In the genomic region with DNA sequence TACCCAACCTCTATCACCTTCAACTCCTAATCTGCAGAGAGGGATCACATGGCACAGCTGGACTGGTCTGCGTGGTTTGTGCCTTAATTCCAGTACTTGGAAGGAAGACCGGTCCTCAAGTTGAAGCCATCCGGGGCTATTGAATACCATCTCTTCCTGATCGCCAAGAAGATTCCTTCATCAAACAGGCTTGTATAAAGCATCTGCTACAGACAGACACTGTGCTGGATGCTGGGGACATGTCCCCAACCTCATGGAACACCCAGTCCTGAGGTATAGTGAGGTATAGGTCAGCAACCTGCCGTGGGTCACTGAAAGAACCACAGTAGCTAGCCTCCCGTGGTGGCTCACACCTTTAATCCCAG, we compare ENCODE assay signal across 18 mouse cellular contexts. TPM values are rescaled to one million over a fixed set of nuclear protein-coding genes. Genes with fewer than 3 reads are reported as not detected.
A peak's percentile ranks its signal among the peaks of the same experiment; 100 is the strongest.
DNase-seq lines count a peak whose midpoint lies in the region; ATAC-seq and TF ChIP-seq lines count a peak whose summit lies in the region.
"Had no signal": no experiment of that assay in that cellular context is flagged by ENCODE, and none has a peak within 500 bp of the region (broad histone marks: within the 10 kb centered on the region; RNA-seq: fewer than 3 reads in every experiment).

No protein-coding gene starts in this region.

- H3K4me2 ChIP-seq in heart, postnatal 0 days (ENCODE audit: low read depth, low read length), result no peak overlapping the region
- H3K4me2 ChIP-seq in lung, embryonic 15.5 days, result peak overlapping the region; percentile 31; the same call in 1 of the 2 replicates
- H3K4me2 ChIP-seq: limb, embryonic 15.5 days had no signal

- TF ChIP-seq EP300 in heart, postnatal 0 days (IDR thresholded peaks at IDR 0.05; ENCODE audit: low read depth), result no peak

- TF ChIP-seq CTCF in heart, postnatal 0 days (IDR thresholded peaks at IDR 0.05; ENCODE audit: low read depth), result no peak

- no peaks in the 10 kb centered on the region for H3K36me3 ChIP-seq in heart, postnatal 0 days (replicated peaks; ENCODE audit: control insufficient read depth, insufficient read depth, low read length)
- no peaks in the 10 kb centered on the region for H3K36me3 ChIP-seq in lung, embryonic 15.5 days
- H3K36me3 ChIP-seq in embryonic facial prominence, embryonic 10.5 days (replicated peaks), result no peaks in the 10 kb centered on the region
- H3K36me3 ChIP-seq: limb, embryonic 15.5 days; liver, embryonic 15.5 days; midbrain, embryonic 13.5 days; stomach, embryonic 15.5 days had no signal

- ATAC-seq in heart, postnatal 0 days (ENCODE audit: insufficient read depth, low read depth), result no peak
- no peak for ATAC-seq in lung, embryonic 15.5 days (ENCODE audit: borderline replicate concordance, extremely low read depth, low FRiP score, low TSS enrichment)
- ATAC-seq: forebrain, embryonic 13.5 days had no signal

- H3K4me3 ChIP-seq in heart, postnatal 0 days (ENCODE audit: low read depth, low read length), result no peak overlapping the region
- no peak overlapping the region for H3K4me3 ChIP-seq in lung, embryonic 15.5 days
- no peak overlapping the region for H3K4me3 ChIP-seq in embryonic facial prominence, embryonic 10.5 days
- H3K4me3 ChIP-seq: layer of hippocampus, adult 2 months; limb, embryonic 15.5 days; liver, embryonic 15.5 days; midbrain, embryonic 13.5 days; stomach, embryonic 15.5 days had no signal

- 78% methylated on average over 6 of the region's 6 CpGs for WGBS in heart, postnatal 0 days
- WGBS in lung, embryonic 15.5 days, result 75% methylated on average over 6 of the region's 6 CpGs
- WGBS in embryonic facial prominence, embryonic 10.5 days, result 70% methylated on average over 6 of the region's 6 CpGs

- no peak overlapping the region for H3K9ac ChIP-seq in heart, postnatal 0 days (replicated peaks; ENCODE audit: low read depth, low read length)
- no peak overlapping the region for H3K9ac ChIP-seq in lung, embryonic 15.5 days
- H3K9ac ChIP-seq: limb, embryonic 15.5 days; liver, embryonic 15.5 days; stomach, embryonic 15.5 days had no signal

- peak; percentile 90 for DNase-seq in heart, adult 11 months
- DNase-seq in heart, adult 8-10 months (ENCODE audit: low spot score), result no peak
- no peak for DNase-seq in heart, postnatal 0 days (ENCODE audit: low spot score)
- DNase-seq in heart, adult 18-20 months, result no peak
- no peak for DNase-seq in lung, postnatal 10 days
- no peak for DNase-seq in embryonic facial prominence, embryonic 10.5 days (ENCODE audit: low spot score)
- no peak for DNase-seq in embryo, embryonic 10.5 days (ENCODE audit: low spot score)
- DNase-seq: cerebellum, adult 18-20 months; cerebellum, postnatal 25 days; layer of hippocampus, postnatal 36 days had no signal

- no peaks in the 10 kb centered on the region for H3K4me1 ChIP-seq in heart, postnatal 0 days (ENCODE audit: control insufficient read depth, insufficient read depth)
- H3K4me1 ChIP-seq in lung, embryonic 15.5 days, result peaks cover 12% of the 10 kb centered on the region
- peaks cover 18% of the 10 kb centered on the region for H3K4me1 ChIP-seq in embryonic facial prominence, embryonic 10.5 days
- H3K4me1 ChIP-seq: liver, embryonic 15.5 days had no signal

- no peaks in the 10 kb centered on the region for H3K9me3 ChIP-seq in heart, postnatal 0 days (replicated peaks; ENCODE audit: control insufficient read depth, low read length)
- no peaks in the 10 kb centered on the region for H3K9me3 ChIP-seq in lung, embryonic 15.5 days
- H3K9me3 ChIP-seq in embryonic facial prominence, embryonic 10.5 days, result no peaks in the 10 kb centered on the region
- H3K9me3 ChIP-seq: forebrain, embryonic 13.5 days; limb, embryonic 15.5 days; liver, embryonic 15.5 days; midbrain, embryonic 13.5 days; stomach, embryonic 15.5 days had no signal

- no peaks in the 10 kb centered on the region for H3K27me3 ChIP-seq in heart, postnatal 0 days (ENCODE audit: control insufficient read depth, insufficient read depth, low read length)
- no peaks in the 10 kb centered on the region for H3K27me3 ChIP-seq in lung, embryonic 15.5 days
- peaks cover 28% of the 10 kb centered on the region for H3K27me3 ChIP-seq in embryonic facial prominence, embryonic 10.5 days (replicated peaks; ENCODE audit: low read depth, poor library complexity, severe bottlenecking)
- H3K27me3 ChIP-seq: forebrain, embryonic 13.5 days; limb, embryonic 15.5 days; stomach, embryonic 15.5 days had no signal

- peak overlapping the region; percentile 73 for H3K27ac ChIP-seq in heart, postnatal 0 days (ENCODE audit: low read depth)
- H3K27ac ChIP-seq in lung, embryonic 15.5 days, result no peak overlapping the region
- peak overlapping the region; percentile 62; the same call in 1 of the 2 replicates for H3K27ac ChIP-seq in embryonic facial prominence, embryonic 10.5 days (replicated peaks)
- H3K27ac ChIP-seq: forebrain, embryonic 13.5 days; layer of hippocampus, adult 2 months; limb, embryonic 15.5 days; liver, embryonic 15.5 days; midbrain, embryonic 13.5 days; stomach, embryonic 15.5 days had no signal

RNA-seq across cellular contexts. Expression of a gene that starts 34.4 kb away (rescaled TPM):
- total RNA-seq in heart, adult 8-10 months (2022), result 10 to 100 TPM; 21.1 to 47.5 (median 28.5) TPM
- 32.5 and 36.8 TPM in 2 replicates for total RNA-seq in heart, postnatal 0 days (2014; rRNA removed; ENCODE audit: low replicate concordance)
- 23.0 and 23.2 TPM in 2 replicates for polyA plus RNA-seq in heart, postnatal 0 days (2015; fragmentation: Nextera tagmentation; extraction: Ambion mirVana)
- total RNA-seq in heart, adult 18-20 months (2021), result 10 to 100 TPM; 16.4 to 18.9 TPM
- polyA plus RNA-seq in lung, embryonic 15.5 days (2015; fragmentation: Nextera tagmentation; extraction: Ambion mirVana), result 7.8 and 9.0 TPM in 2 replicates
- polyA plus RNA-seq in embryonic facial prominence, embryonic 10.5 days (2016; fragmentation: Nextera tagmentation; extraction: Ambion mirVana), result 9.2 and 10.3 TPM in 2 replicates
- total RNA-seq: neutrophil, adult 5-6 weeks had no signal

RNA-seq across cellular contexts. Expression of a gene that starts 48.9 kb away (rescaled TPM):
- 100 to 1,000 TPM in 2 of 4 experiments, 10 to 100 TPM in 2; 92.9 to 115 (median 101) TPM for total RNA-seq in heart, adult 8-10 months (2022)
- 89.5 TPM in 2 replicates for total RNA-seq in heart, postnatal 0 days (2014; rRNA removed; ENCODE audit: low replicate concordance)
- 74.4 and 80.7 TPM in 2 replicates for polyA plus RNA-seq in heart, postnatal 0 days (2015; fragmentation: Nextera tagmentation; extraction: Ambion mirVana)
- total RNA-seq in heart, adult 18-20 months (2021), result 10 to 100 TPM; 96.8 to 97.5 TPM
- 76.7 and 83.7 TPM in 2 replicates for polyA plus RNA-seq in lung, embryonic 15.5 days (2015; fragmentation: Nextera tagmentation; extraction: Ambion mirVana)
- polyA plus RNA-seq in embryonic facial prominence, embryonic 10.5 days (2016; fragmentation: Nextera tagmentation; extraction: Ambion mirVana), result 77.8 and 82.6 TPM in 2 replicates
